Mouse (Mus musculus) Patski (cell line): ENCODE measurements around the gene Rab3gap1. TPM values are rescaled to one million over a fixed set of nuclear protein-coding genes. Genes with fewer than 3 reads are reported as not detected.

Experiments used
- ATAC-seq: fragments of 100-300 bp; one replicate; pipeline ENCODE4 v1.8.0; 2021
- CTCF ChIA-PET: fragments of 350-600 bp; sonication (Branson Sonifier 250); formaldehyde crosslinking; loops from one replicate; lab custom pipeline; 2022; ENCODE audit warnings: inconsistent platforms; lab: Charles Lee
- POLR2A ChIA-PET: fragments of 350-600 bp; sonication (Branson Sonifier 250); formaldehyde crosslinking; loops from one replicate; lab custom pipeline; 2022; ENCODE audit warnings: antibody characterized with exemption, inconsistent platforms; lab: Charles Lee
- DNase-seq: peaks from one replicate; pipeline ENCODE4 v3.0.0-alpha.2; 2011; ENCODE audit warnings: low read depth, low spot score
- H3K27me3 ChIP-seq: fragments of 371-371 bp; one replicate; pipeline ENCODE4 v1.5.1; 2021
- CTCF ChIP-seq: fragments of 100-300 bp; IDR thresholded peaks from one replicate; pipeline ENCODE4 v1.5.1; 2021
- in situ Hi-C: fragments of 300-500 bp; cut with MboI; formaldehyde crosslinking; loops from 3 replicates; pipeline ENCODE4 v1.11.1; 2018; ENCODE audit warnings: low pct_unique_long_range_greater_than_20kb, mixed read lengths
- polyA plus RNA-seq: library from polyadenylated mRNA; unstranded; gene quantifications from one replicate; pipeline ENCODE4 v1.2.3, GENCODE M21; 2021

Gene Rab3gap1
- polyA plus RNA-seq, 1 experiment from 2014 or later, result 46.6 TPM

DNA sequence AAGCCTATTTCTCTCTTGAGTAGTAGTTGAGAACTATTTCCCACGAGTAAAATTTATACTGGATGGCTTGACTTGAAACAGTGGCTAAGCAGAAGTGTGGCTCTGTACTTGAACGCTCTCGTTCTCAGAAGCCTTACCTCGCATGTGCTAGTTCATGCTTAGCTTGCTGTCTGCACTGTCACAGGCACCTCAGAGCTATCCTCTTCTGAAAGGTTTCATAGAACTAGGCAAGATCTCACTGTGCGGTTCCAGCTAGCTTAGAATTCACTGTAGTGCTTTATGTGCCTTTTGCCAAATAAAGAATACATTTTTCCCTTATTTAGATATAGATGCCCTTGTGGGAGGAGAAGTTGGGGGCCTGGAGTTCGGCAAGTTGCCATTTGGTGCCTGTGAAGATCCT is 46.7 kb downstream of the Rab3gap1 start:
- TF ChIP-seq CTCF, result no peak
- CTCF ChIA-PET, result interaction anchor here (2.0 kb wide), 1 partner anchor 25 kb away, joined by 5 read pairs; no protein-coding TSS in a partner anchor
- H3K27me3 ChIP-seq, result no peaks in the 10 kb centered on the region
- in situ Hi-C loops, result loop anchor here (5.0 kb wide), 1 partner anchor 88 kb away; no protein-coding TSS in a partner anchor
- DNase-seq (no peak), ATAC-seq (no peak)
- POLR2A ChIA-PET, result no interaction called here

DNA sequence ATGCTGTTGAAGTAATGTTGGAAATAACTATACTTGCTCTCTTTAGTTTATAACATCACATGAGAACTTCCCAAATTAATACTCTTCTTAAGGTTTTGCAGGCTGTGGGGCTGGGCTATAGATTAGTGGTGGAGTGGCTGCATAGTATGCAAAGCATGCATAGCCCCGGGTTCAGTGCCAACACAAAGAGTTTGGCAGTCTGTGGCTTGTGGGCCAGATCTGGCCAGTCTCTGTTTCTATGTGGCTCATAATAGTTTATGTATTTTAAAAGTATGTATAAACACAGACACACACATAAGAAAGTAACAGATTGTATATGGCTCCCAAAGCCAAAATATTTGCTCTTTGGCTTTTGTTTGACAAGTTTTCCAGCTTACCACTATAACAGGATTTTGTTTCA is 47.2 kb downstream of the Rab3gap1 start:
- TF ChIP-seq CTCF, result no peak
- in situ Hi-C loops, result loop anchor here (5.0 kb wide), 1 partner anchor 89 kb away; no protein-coding TSS in a partner anchor
- DNase-seq, result no peak
- no peaks in the 10 kb centered on the region for H3K27me3 ChIP-seq
- POLR2A ChIA-PET, result no interaction called here
- CTCF ChIA-PET, result interaction anchor here (1.0 to 2.0 kb wide), 2 partner anchors 20 to 25 kb away, joined by 4 to 5 read pairs; no protein-coding TSS in a partner anchor
- no peak for ATAC-seq

DNA sequence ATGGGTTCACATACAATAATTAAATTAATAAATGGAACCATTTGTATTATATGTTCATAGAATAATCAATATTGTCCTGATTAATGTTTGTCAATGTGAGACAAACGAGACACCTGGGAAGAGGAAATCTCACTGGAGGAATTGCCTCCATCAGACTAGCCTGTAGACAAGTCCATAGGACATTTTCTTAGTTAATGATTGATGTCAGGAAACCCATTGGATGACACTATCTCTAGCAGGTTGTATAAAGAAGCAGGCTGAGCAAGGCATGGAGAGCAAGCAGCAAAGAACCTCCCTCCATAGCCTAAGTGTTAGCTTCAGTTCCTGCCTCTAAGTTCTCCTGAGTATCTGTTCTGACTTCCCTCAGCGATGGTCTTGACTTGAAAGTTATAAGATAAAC is 64.8 kb downstream of the Rab3gap1 start:
- TF ChIP-seq CTCF, result no peak
- CTCF ChIA-PET, result interaction anchor here (1.2 to 1.8 kb wide), 3 partner anchors 10 to 206 kb away, joined by 3 to 4 read pairs (median 3); no protein-coding TSS in a partner anchor

DNA sequence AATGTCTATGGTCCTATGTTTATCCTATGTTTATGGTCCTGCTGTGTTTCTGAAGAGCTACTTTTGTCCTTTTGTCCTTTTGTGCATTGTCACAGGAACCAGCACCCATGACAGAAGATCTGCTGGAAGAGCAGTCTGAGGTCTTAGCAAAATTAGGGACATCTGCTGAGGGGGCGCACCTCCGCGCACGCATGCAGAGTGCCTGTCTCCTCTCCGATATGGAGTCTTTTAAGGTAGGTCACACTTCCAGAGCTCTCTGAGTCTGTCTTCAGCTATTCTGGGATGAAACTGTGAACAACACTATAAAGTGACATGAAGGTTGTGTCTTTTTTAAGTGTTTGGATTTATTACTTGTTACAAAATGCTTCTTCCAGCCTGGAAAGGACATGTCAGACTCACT is 65.7 kb downstream of the Rab3gap1 start:
- in situ Hi-C loops, result loop anchor here (10.0 kb wide), 1 partner anchor 210 kb away; no protein-coding TSS in a partner anchor
- CTCF ChIA-PET, result interaction anchor here (0.9 kb wide), 1 partner anchor 37 kb away, joined by 3 read pairs; no protein-coding TSS in a partner anchor
- POLR2A ChIA-PET, result no interaction called here
- DNase-seq, result no peak
- ATAC-seq, result no peak
- TF ChIP-seq CTCF, result no peak
- H3K27me3 ChIP-seq, result no peaks in the 10 kb centered on the region

More for the DNA sequence above, 64.8 kb downstream of the Rab3gap1 start:
- POLR2A ChIA-PET, result no interaction called here
- in situ Hi-C loops, result loop anchor here (10.0 kb wide), 1 partner anchor 211 kb away; no protein-coding TSS in a partner anchor
- ATAC-seq (no peak), DNase-seq (no peak)
- H3K27me3 ChIP-seq, result no peaks in the 10 kb centered on the region

DNA sequence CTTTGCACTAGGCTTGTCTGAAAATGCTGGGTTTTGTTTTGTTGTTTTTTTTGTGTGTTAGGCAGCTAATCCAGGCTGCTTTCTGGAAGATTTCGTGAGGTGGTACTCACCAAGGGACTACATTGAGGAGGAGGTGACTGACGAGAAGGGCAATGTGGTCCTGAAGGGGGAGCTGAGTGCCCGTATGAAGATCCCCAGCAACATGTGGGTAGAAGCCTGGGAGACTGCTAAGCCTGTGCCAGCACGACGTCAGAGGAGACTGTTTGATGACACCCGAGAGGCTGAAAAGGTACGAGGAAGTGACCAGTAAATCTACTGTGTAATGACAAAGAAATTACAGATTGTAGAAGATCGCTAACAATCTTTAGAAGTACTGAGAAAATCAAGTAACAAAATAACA is 68.7 kb downstream of the Rab3gap1 start:
- in situ Hi-C loops, result loop anchor here (10.0 kb wide), 1 partner anchor 208 kb away; no protein-coding TSS in a partner anchor
- TF ChIP-seq CTCF, result no peak
- CTCF ChIA-PET, result interaction anchor here (1.0 to 1.7 kb wide), 2 partner anchors 14 to 44 kb away, joined by 3 to 5 read pairs; no protein-coding TSS in a partner anchor
- no peaks in the 10 kb centered on the region for H3K27me3 ChIP-seq
- no peak for ATAC-seq
- POLR2A ChIA-PET, result no interaction called here
- no peak for DNase-seq

DNA sequence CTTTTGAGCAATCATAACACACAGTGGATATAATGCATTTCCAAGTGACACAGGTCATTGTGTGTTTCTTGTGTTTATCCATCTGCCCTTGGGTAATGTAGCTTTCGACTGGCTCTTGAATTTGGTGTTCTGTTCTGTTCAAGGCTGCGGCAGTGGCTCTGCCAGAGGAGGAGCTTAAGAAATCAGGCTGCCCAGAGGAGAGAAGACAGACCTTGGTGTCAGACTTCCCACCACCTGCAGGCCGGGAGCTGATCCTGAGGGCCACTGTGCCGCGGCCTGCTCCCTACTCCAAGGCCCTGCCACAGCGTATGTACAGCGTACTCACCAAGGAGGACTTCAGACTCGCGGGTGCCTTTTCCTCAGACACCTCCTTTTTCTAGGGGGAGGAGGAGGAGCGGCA is 73.7 kb downstream of the Rab3gap1 start:
- in situ Hi-C loops, result no loop called here
- ChIA-PET CTCF (interaction anchor here (1.0 to 1.5 kb wide), 4 partner anchors 9 to 29 kb away, joined by 3 to 6 read pairs (median 4); no protein-coding TSS in a partner anchor), POLR2A (no interaction called here)
- no peak for TF ChIP-seq CTCF
- ATAC-seq (no peak), DNase-seq (no peak)
- no peaks in the 10 kb centered on the region for H3K27me3 ChIP-seq

DNA sequence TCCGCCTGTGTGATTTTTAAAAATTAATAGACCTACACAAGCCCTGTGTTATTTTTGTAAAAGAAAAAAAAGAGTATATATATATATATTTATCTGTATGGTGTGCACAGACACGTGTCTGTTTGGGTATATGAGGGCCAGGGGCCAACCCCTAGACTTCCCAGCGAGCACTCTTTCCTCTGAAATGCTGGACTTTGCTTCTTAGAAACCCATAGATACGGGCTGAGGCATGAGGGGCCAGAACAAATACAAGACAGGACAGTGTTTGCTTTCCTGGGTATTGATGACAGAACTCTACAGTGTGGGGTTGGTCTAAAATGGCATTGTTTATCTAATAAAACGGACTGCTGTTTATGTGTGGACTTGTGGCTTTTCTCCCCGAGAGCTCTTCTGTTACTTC is 74.9 kb downstream of the Rab3gap1 start:
- DNase-seq (no peak), ATAC-seq (no peak)
- ChIA-PET CTCF (no interaction called here), POLR2A (no interaction called here)
- in situ Hi-C loops, result no loop called here
- TF ChIP-seq CTCF, result no peak
- H3K27me3 ChIP-seq, result no peaks in the 10 kb centered on the region

DNA sequence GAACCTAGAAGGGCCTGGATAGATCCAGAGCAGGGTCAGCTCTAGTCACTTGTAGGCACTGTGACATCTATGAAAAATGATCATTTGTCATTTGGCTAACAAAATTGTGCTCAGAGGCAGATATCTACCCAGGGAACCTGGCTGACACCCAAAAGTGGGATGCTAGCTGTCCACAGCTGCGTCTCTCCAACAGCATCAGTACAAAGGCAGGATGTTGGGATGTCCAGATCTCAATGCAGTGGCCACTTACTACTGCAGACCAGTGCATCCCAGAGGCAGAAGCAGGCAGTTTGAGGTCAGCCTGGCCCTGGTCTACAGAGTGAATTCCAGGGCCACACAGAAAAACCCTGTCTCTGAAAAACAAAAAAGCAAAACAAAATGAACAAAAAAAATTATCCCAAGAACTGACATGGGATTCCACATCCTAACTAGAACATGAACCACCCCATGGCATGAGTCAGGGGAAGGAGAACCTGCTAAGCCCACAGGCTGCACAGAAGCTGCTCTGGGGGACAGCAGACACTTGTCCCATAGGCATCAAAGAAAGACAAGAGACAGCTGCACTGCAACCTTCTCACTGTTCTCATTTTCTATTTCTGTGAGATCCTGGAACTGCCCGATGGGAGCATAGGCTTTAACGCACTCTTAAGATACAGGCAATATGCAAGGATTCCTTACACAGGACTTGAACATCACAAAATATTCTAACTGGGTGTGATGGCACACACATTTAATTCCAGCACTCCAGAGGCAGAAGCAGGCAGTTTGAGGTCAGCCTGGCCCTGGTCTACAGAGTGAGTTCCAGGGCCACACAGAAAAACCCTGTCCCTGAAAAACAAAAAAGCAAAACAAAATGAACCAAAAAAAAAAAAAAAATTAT is 77.4 kb downstream of the Rab3gap1 start:
- DNase-seq (no peak), ATAC-seq (no peak)
- no peak for TF ChIP-seq CTCF
- ChIA-PET POLR2A (no interaction called here), CTCF (interaction anchor here (1.1 kb wide), 1 partner anchor 10 kb away, joined by 3 read pairs; no protein-coding TSS in a partner anchor)
- no peaks in the 10 kb centered on the region for H3K27me3 ChIP-seq
- in situ Hi-C loops, result no loop called here

DNA sequence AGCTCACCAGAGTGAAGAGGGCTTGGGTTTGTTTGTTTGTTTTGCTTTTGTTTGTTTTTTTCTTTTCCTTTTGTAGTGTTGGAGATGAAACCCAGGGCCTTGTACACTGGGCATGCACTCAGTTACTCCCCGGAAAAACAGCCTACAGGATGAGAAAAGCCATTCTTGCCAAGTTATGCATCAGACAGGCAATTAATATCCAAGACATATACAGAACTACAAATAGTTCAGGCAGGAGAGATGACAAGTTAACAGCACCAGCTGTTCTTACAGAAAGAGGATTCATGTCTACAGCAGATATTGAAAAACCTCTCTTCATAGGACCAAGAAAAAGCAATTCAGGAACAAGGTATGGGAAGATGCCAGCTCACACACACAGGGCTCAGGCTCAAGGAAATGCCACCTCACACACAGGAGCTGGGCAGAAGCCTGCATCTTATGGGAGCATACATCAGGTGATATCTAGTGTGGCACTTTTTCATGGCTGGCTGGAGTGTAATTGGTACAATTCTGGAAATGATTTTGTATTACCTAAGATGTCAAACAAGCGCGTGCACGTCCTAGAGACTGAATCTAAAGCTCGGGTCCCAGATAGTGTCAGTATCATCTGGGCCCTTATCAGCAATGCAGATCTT is 78.2 kb downstream of the Rab3gap1 start:
- DNase-seq (no peak), ATAC-seq (no peak)
- TF ChIP-seq CTCF, result no peak
- ChIA-PET POLR2A (no interaction called here), CTCF (no interaction called here)
- no peaks in the 10 kb centered on the region for H3K27me3 ChIP-seq
- in situ Hi-C loops, result no loop called here

DNA sequence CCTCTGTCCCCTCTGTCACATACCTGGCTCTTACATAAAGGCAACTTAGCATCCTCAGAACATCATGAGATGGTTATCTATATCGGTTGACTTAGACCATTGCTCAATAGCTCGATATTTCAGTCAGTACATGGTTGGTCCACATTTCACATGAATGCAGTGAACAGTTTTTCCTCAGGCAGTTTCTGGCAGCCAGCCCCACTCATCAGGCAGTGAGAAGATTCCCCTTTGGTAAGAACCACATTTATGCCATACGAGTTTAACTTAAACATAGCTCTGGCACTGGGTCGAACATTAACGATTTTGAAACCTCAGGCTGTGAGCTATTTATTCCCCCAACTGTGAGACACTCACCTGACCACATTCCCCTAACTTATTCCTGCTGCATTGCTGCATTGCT is 80.2 kb downstream of the Rab3gap1 start:
- ChIA-PET POLR2A (interaction anchor here (0.5 kb wide), 1 partner anchor 444 kb away, joined by 4 read pairs; no protein-coding TSS in a partner anchor), CTCF (interaction anchor here (0.7 to 1.7 kb wide), 2 partner anchors 9 to 22 kb away, joined by 3 to 4 read pairs; no protein-coding TSS in a partner anchor)
- DNase-seq, result no peak
- no peak for ATAC-seq
- H3K27me3 ChIP-seq, result no peaks in the 10 kb centered on the region
- TF ChIP-seq CTCF, result no peak
- in situ Hi-C loops, result no loop called here
